Mouse (Mus musculus): ENCODE data around the gene Wdr25. TPM values are rescaled to one million over a fixed set of nuclear protein-coding genes. Genes with fewer than 3 reads are reported as not detected.
A peak's percentile ranks its signal among the peaks of the same experiment; 100 is the strongest.
"Not testable (repeated sequence)": the region's sequence is repeated elsewhere in the genome, so short reads cannot be mapped to it uniquely, and the experiment has no call there.

Gene Wdr25
- 7.3 and 7.6 TPM in 2 replicates for polyA plus RNA-seq (2015; fragmentation: Nextera tagmentation; extraction: Ambion mirVana)

DNA sequence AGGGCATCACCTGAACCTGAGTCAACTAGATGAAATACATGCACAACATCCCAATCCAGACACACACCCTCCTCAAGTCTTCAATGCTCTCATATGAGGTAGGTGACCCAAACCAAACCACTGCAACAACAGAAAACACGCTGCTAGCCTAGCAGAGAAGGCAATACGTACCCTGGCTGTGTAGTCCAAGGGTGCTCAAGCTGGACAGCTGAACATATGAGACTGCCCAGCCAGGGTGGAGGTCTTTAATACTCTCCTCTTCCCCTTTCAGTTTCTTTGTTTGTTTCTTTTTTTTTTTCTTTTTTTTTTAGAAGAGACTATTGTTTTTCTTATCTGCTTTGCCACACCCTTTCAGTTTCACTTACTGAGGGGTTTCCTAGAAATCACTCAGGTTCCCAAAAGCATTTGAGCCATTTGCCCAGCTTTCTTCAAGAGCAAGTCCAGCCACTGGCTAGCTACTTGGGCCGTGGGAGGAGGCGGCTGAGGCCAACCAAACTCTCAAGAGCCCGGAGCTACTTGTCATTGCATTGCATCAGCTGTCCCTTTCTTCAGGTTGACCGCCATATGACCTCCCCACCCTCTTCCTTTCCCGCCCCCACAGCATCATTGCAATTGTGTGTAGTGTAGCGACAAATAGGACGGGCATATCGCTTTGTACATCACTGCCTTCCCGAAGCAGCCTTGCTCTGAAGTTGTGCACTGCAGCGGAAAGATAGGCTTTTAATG lies at the start of gene Wdr25:
Gene Wdr25, plus strand, starts transcription at position 643 of the 726 bp plus-strand sequence.
- ATAC-seq (ENCODE audit: insufficient read depth, low FRiP score): no peak
- peak within 1 kb of the TSS; percentile 74 for H3K4me2 ChIP-seq (ENCODE audit: low read depth, low read length)
- peak within 1 kb of the TSS; percentile 28; the same call in 1 of the 2 replicates for H3K27ac ChIP-seq (ENCODE audit: low read length)
- H3K36me3 ChIP-seq (ENCODE audit: control insufficient read depth, insufficient read depth, low read length): peaks cover 2% of the 10 kb centered on the region; the same call in 1 of the 2 replicates
- no peaks in the 10 kb centered on the region for H3K27me3 ChIP-seq (ENCODE audit: control insufficient read depth, insufficient read depth, low read length)
- H3K4me3 ChIP-seq (replicated peaks; ENCODE audit: low read length): peak within 1 kb of the TSS; percentile 79
- H3K4me1 ChIP-seq (ENCODE audit: control insufficient read depth, insufficient read depth, low read length): peaks cover 18% of the 10 kb centered on the region; the same call in 1 of the 2 replicates
- 18% methylated on average over 12 of the region's 12 CpGs for WGBS
- no peaks in the 10 kb centered on the region for H3K9me3 ChIP-seq (replicated peaks; ENCODE audit: control insufficient read depth, low read length)
- peak within 1 kb of the TSS; percentile 83 for H3K9ac ChIP-seq (ENCODE audit: low read length)

DNA sequence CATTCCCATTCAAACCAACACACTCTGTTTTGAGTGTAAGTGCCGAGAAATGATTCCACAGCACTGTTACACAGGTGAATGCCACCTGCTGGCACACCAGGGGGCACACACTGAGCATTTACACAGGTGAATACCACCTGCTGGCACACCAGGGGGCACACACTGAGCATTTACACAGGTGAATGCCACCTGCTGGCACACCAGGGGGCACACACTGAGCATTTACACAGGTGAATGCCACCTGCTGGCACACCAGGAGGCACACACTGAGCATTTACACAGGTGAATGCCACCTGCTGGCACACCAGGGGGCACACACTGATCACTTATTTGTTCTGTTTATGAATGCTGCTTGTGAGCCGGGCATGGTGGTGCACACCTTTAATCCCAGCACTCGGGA lies 45.4 kb upstream of the Wdr25 start:
- H3K27ac ChIP-seq (ENCODE audit: low read length); ATAC-seq (ENCODE audit: insufficient read depth, low FRiP score); H3K36me3 ChIP-seq (ENCODE audit: control insufficient read depth, insufficient read depth, low read length); H3K27me3 ChIP-seq (ENCODE audit: control insufficient read depth, insufficient read depth, low read length); H3K9me3 ChIP-seq (replicated peaks; ENCODE audit: control insufficient read depth, low read length); H3K9ac ChIP-seq (ENCODE audit: low read length); H3K4me3 ChIP-seq (replicated peaks; ENCODE audit: low read length); H3K4me1 ChIP-seq (ENCODE audit: control insufficient read depth, insufficient read depth, low read length); H3K4me2 ChIP-seq (ENCODE audit: low read depth, low read length): not testable (repeated sequence)
- 90% methylated on average over 3 of the region's 3 CpGs for WGBS

DNA sequence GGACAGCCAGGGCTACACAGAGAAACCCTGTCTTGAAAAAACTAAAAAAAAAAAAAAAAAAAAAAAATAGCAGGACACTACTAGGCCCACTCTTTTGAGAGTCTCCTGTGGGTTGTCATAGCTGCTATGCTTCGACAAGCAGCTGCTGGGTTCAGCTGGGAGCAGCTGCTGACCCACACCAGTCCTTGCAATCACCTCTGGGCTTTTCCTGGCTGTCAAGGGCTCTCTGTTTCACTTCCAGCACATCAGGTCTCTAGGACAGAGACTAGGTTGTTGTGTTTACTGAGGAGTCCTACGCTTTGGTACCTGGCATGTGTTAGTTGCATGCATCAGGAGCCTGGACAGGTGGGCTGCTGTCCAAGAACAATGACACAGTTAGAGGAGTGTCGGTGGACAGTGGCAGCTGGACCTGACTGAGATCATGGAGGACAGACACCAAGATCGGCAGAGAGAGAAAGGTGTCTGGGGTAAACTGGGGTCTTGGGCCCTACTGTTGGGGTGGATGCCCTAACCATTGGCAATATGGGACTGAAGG lies 43.9 kb upstream of the Wdr25 start:
- Histone ChIP-seq H3K36me3 (ENCODE audit: control insufficient read depth, insufficient read depth, low read length) (no peaks in the 10 kb centered on the region), H3K4me3 (replicated peaks; ENCODE audit: low read length) (no peak overlapping the region)
- 70% methylated on average over 4 of the region's 4 CpGs for WGBS

DNA sequence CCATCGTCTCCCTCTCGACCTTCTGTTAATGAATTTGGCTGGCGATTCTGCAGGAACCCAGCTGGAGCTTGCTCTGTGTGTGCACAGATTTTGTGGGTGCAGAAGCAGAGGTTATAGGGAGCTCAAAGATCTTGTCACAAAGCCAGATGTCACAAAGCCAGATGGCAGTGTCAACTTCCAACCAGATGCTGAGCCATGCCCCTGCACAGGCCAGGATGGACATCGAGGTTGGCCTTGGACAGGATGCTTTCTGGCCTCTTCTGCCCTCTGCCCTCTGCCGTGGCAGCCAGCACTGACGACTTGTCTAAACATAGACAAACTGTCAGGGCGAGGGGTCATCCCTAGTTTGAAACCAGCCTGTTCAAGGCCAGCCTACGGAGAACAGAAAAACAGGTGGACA lies 43.3 kb upstream of the Wdr25 start:
- no peak overlapping the region for H3K9ac ChIP-seq (ENCODE audit: low read length)
- H3K4me1 ChIP-seq (ENCODE audit: control insufficient read depth, insufficient read depth, low read length): no peaks in the 10 kb centered on the region
- no peaks in the 10 kb centered on the region for H3K27me3 ChIP-seq (ENCODE audit: control insufficient read depth, insufficient read depth, low read length)
- no peak for ATAC-seq (ENCODE audit: insufficient read depth, low FRiP score)
- no peak overlapping the region for H3K4me2 ChIP-seq (ENCODE audit: low read depth, low read length)
- no peak overlapping the region for H3K27ac ChIP-seq (ENCODE audit: low read length)
- H3K4me3 ChIP-seq (replicated peaks; ENCODE audit: low read length): no peak overlapping the region
- WGBS: 33% methylated on average over 8 of the region's 8 CpGs
- no peaks in the 10 kb centered on the region for H3K9me3 ChIP-seq (replicated peaks; ENCODE audit: control insufficient read depth, low read length)
- no peaks in the 10 kb centered on the region for H3K36me3 ChIP-seq (ENCODE audit: control insufficient read depth, insufficient read depth, low read length)

More for the DNA sequence above, 43.9 kb upstream of the Wdr25 start:
- Histone ChIP-seq H3K27me3 (ENCODE audit: control insufficient read depth, insufficient read depth, low read length) (no peaks in the 10 kb centered on the region), H3K9ac (ENCODE audit: low read length) (no peak overlapping the region), H3K9me3 (replicated peaks; ENCODE audit: control insufficient read depth, low read length) (no peaks in the 10 kb centered on the region), H3K4me2 (ENCODE audit: low read depth, low read length) (no peak overlapping the region), H3K27ac (ENCODE audit: low read length) (no peak overlapping the region), H3K4me1 (ENCODE audit: control insufficient read depth, insufficient read depth, low read length) (no peaks in the 10 kb centered on the region)
- ATAC-seq (ENCODE audit: insufficient read depth, low FRiP score): no peak

DNA sequence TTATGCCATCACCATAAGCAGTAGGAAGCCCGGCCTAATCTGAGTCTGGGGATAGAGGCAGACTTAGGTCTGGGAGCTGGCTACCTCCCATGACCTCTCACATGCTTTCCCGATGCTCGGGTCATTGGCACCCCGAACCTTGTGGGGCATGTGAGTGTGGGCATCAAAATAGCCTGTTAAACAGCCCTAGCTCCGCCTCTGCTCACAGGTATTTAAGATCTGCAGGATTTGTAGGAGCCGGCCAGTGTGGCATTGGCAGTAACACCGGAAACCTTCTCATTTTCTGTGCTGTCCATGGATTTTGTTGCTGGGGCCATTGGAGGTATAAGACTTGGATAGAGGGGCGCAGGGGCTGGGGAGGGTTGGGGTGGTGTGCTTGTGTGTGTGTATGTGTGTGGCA lies 42.5 kb upstream of the Wdr25 start:
- Histone ChIP-seq H3K9ac (ENCODE audit: low read length) (no peak overlapping the region), H3K4me1 (ENCODE audit: control insufficient read depth, insufficient read depth, low read length) (0 out of 2 replicates have a peak, but pooled peaks cover 4% of the 10 kb centered on the region), H3K4me3 (replicated peaks; ENCODE audit: low read length) (no peak overlapping the region), H3K27me3 (ENCODE audit: control insufficient read depth, insufficient read depth, low read length) (no peaks in the 10 kb centered on the region), H3K27ac (ENCODE audit: low read length) (no peak overlapping the region), H3K9me3 (replicated peaks; ENCODE audit: control insufficient read depth, low read length) (no peaks in the 10 kb centered on the region), H3K36me3 (ENCODE audit: control insufficient read depth, insufficient read depth, low read length) (no peaks in the 10 kb centered on the region), H3K4me2 (ENCODE audit: low read depth, low read length) (no peak overlapping the region)
- 82% methylated on average over 8 of the region's 8 CpGs for WGBS
- no peak for ATAC-seq (ENCODE audit: insufficient read depth, low FRiP score)

DNA sequence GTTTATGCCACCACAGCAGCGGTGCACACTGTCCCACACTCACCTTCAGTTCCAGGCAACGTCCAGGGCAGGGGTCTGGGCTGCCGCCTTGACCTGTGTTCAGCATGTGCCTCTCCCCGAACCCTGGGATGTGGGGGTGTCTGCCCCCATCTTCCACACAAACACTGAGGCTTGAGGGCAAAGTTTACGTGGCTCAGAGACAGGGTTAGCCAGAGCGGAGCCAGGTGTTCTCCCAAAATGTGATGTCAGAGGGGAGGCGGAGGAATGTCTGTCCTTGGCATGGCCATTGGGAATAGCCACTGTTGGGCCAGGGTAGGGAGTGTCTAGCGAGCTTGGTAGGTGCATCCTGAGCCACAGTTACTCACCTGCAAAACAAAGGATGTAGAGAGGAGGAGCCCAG lies 40.6 kb upstream of the Wdr25 start:
- no peak overlapping the region for H3K4me2 ChIP-seq (ENCODE audit: low read depth, low read length)
- no peaks in the 10 kb centered on the region for H3K36me3 ChIP-seq (ENCODE audit: control insufficient read depth, insufficient read depth, low read length)
- H3K27ac ChIP-seq (ENCODE audit: low read length): no peak overlapping the region
- ATAC-seq (ENCODE audit: insufficient read depth, low FRiP score): no peak
- WGBS: 84% methylated on average over 8 of the region's 8 CpGs
- no peaks in the 10 kb centered on the region for H3K27me3 ChIP-seq (ENCODE audit: control insufficient read depth, insufficient read depth, low read length)
- peaks cover 7% of the 10 kb centered on the region; the same call in 1 of the 2 replicates for H3K4me1 ChIP-seq (ENCODE audit: control insufficient read depth, insufficient read depth, low read length)
- H3K9me3 ChIP-seq (replicated peaks; ENCODE audit: control insufficient read depth, low read length): no peaks in the 10 kb centered on the region
- no peak overlapping the region for H3K4me3 ChIP-seq (replicated peaks; ENCODE audit: low read length)
- no peak overlapping the region for H3K9ac ChIP-seq (ENCODE audit: low read length)

DNA sequence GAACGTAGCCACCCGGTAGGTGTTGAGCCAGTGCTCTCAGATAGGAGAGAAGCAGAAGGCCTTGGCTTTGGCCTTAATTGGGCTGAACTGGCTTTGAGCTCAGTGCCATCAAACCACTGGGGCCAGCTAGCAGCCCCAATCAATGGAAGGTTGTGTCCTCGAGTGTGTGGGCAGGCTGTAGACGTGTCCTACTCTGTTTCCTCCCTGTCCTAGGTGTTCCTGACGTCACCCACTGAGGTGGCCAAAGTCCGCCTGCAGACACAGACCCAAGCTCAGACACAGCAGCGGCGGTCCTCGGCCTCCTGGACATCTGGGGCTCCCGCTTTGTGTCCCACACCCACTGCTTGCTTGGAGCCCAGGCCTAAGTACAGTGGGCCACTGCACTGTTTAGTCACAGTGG lies 38.4 kb upstream of the Wdr25 start:
- ATAC-seq (ENCODE audit: insufficient read depth, low FRiP score): peak; percentile 59; the same call in 1 of the 2 replicates
- Histone ChIP-seq H3K4me2 (ENCODE audit: low read depth, low read length) (no peak overlapping the region), H3K4me1 (ENCODE audit: control insufficient read depth, insufficient read depth, low read length) (peaks cover 10% of the 10 kb centered on the region; the same call in 1 of the 2 replicates), H3K36me3 (ENCODE audit: control insufficient read depth, insufficient read depth, low read length) (no peaks in the 10 kb centered on the region), H3K27me3 (ENCODE audit: control insufficient read depth, insufficient read depth, low read length) (no peaks in the 10 kb centered on the region), H3K4me3 (replicated peaks; ENCODE audit: low read length) (no peak overlapping the region), H3K9me3 (replicated peaks; ENCODE audit: control insufficient read depth, low read length) (no peaks in the 10 kb centered on the region), H3K9ac (ENCODE audit: low read length) (no peak overlapping the region), H3K27ac (ENCODE audit: low read length) (0 out of 2 replicates have a peak overlapping the region, but pooled peaks have one; percentile 27)
- WGBS: 75% methylated on average over 10 of the region's 10 CpGs

DNA sequence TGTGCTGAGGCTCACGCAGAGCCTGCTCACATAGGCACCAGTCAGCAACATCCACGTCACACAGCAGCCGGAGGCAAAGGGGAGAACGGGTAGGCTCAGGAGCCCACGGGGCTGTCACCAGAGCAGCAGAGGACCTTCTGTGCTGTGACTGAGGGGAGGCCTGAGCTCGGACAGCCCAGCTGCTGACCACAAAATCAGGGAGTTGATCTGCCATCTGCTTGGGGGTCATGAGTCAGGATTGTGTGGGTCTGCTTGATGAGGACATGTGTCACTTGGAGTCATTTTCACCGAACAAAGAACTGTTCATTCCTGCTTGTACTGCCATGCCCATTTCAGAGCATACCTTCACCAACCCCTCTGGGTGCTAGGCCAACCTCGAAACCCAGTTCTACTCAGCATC lies 37.2 kb upstream of the Wdr25 start:
- H3K4me3 ChIP-seq (replicated peaks; ENCODE audit: low read length): no peak overlapping the region
- no peak overlapping the region for H3K27ac ChIP-seq (ENCODE audit: low read length)
- H3K36me3 ChIP-seq (ENCODE audit: control insufficient read depth, insufficient read depth, low read length): no peaks in the 10 kb centered on the region
- H3K9me3 ChIP-seq (replicated peaks; ENCODE audit: control insufficient read depth, low read length): no peaks in the 10 kb centered on the region
- no peak overlapping the region for H3K4me2 ChIP-seq (ENCODE audit: low read depth, low read length)
- no peak for ATAC-seq (ENCODE audit: insufficient read depth, low FRiP score)
- peaks cover 10% of the 10 kb centered on the region; the same call in 1 of the 2 replicates for H3K4me1 ChIP-seq (ENCODE audit: control insufficient read depth, insufficient read depth, low read length)
- H3K27me3 ChIP-seq (ENCODE audit: control insufficient read depth, insufficient read depth, low read length): no peaks in the 10 kb centered on the region
- peak overlapping the region; percentile 15; the same call in 1 of the 2 replicates for H3K9ac ChIP-seq (ENCODE audit: low read length)
- 81% methylated on average over 8 of the region's 8 CpGs for WGBS

DNA sequence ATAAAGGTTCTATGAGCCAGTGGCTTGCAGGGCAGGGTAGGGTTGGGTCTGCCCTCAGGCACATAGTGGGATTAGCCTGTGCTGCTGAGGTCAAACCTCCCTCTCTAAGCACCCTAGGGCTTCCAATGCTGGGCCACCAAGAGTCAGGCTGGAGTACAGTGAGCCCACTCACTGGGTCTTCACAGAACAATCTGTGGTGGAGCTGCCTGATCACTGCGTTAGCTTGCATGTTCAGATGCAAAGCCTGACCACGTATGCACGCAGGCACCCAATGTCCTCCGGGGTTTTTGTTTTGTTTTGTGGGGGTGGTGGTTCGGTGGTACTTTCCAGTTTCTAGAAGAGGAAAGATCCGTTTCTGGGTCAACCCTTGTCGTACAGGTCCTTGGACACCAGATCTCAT lies 36.3 kb upstream of the Wdr25 start:
- no peaks in the 10 kb centered on the region for H3K9me3 ChIP-seq (replicated peaks; ENCODE audit: control insufficient read depth, low read length)
- H3K4me1 ChIP-seq (ENCODE audit: control insufficient read depth, insufficient read depth, low read length): peaks cover 10% of the 10 kb centered on the region; the same call in 1 of the 2 replicates
- no peak for ATAC-seq (ENCODE audit: insufficient read depth, low FRiP score)
- H3K27me3 ChIP-seq (ENCODE audit: control insufficient read depth, insufficient read depth, low read length): no peaks in the 10 kb centered on the region
- no peak overlapping the region; the same call in 1 of the 2 replicates for H3K4me2 ChIP-seq (ENCODE audit: low read depth, low read length)
- WGBS: 86% methylated on average over 7 of the region's 7 CpGs
- no peak overlapping the region for H3K4me3 ChIP-seq (replicated peaks; ENCODE audit: low read length)
- peak overlapping the region; percentile 31; the same call in 1 of the 2 replicates for H3K27ac ChIP-seq (ENCODE audit: low read length)
- H3K36me3 ChIP-seq (ENCODE audit: control insufficient read depth, insufficient read depth, low read length): 0 out of 2 replicates have a peak, but pooled peaks cover under 1% of the 10 kb centered on the region
- no peak overlapping the region for H3K9ac ChIP-seq (ENCODE audit: low read length)
